Mouse (Mus musculus): ENCODE results near the gene Hint3. TPM values are rescaled to one million over a fixed set of nuclear protein-coding genes. Genes with fewer than 3 reads are reported as not detected.
"Not testable (repeated sequence)": the region's sequence is repeated elsewhere in the genome, so short reads cannot be mapped to it uniquely, and the experiment has no call there.

Hint3 gene
- total and polyA plus RNA-seq, 2 experiments from 2014 or later = 33.4 to 75.0 TPM

DNA sequence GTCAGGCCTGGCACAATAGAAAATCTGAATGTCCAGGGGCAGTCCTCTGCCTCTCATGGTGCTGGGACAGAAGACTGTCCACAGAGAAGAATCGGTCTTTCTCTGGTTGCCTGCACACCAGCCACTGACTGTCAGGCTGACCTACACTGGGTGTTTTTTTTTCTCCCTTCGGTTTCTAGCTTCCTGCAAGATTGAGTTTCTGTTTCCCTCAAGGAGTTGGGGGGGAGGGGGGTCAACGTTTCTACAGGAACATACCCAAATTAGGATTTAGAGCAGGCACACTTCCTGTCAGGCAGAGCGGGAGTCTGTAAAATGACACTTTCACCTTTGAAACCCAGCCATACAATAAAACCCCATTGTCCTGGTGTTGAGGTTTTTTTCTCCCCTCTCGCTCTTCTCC lies 26.2 kb upstream of the Hint3 start:
- Histone ChIP-seq H3K27ac (ENCODE audit: low read depth) (peak overlapping the region; percentile 49), H3K27me3 (ENCODE audit: control insufficient read depth, insufficient read depth, low read length) (no peaks in the 10 kb centered on the region), H3K9me3 (replicated peaks; ENCODE audit: control insufficient read depth, low read length) (no peaks in the 10 kb centered on the region), H3K36me3 (replicated peaks; ENCODE audit: control insufficient read depth, insufficient read depth, low read length) (peaks cover 15% of the 10 kb centered on the region; the same call in 1 of the 2 replicates), H3K9ac (replicated peaks; ENCODE audit: low read depth, low read length) (peak overlapping the region; percentile 44), H3K4me1 (ENCODE audit: control insufficient read depth, insufficient read depth) (0 out of 2 replicates have a peak, but pooled peaks cover 4% of the 10 kb centered on the region), H3K4me2 (ENCODE audit: low read depth, low read length) (peak overlapping the region; percentile 58), H3K4me3 (ENCODE audit: low read depth, low read length) (peak overlapping the region; percentile 43)
- ATAC-seq (ENCODE audit: insufficient read depth, low read depth) = peak; percentile 58
- 24% methylated on average over 5 of the region's 5 CpGs for WGBS
- no peak for TF ChIP-seq CTCF (IDR thresholded peaks at IDR 0.05; ENCODE audit: low read depth)
- no peak for TF ChIP-seq EP300 (IDR thresholded peaks at IDR 0.05; ENCODE audit: low read depth)
- peak; percentile 53 for DNase-seq (ENCODE audit: low spot score)

DNA sequence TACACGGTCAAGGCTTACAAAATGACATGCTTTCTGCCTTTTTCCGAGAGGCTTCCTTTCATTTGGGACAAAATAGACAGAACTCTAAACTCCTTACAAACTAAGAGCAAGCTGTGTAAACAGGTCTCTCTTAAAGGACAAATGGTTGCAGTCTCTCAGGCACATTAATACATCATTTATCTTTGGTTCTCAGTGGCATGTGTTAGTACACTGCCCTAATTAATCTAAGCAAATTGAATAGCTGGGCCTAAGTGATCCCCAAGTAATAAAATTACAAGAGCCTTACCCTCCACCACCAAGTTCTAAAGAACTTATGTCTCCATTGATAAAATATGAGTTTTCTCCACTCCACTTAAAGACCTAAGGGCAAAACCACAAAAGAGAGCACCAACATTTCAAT lies 18.2 kb upstream of the Hint3 start:
- no peak for DNase-seq (ENCODE audit: low spot score)
- no peak for ATAC-seq (ENCODE audit: insufficient read depth, low read depth)
- H3K4me1 ChIP-seq (ENCODE audit: control insufficient read depth, insufficient read depth) = no peaks in the 10 kb centered on the region

DNA sequence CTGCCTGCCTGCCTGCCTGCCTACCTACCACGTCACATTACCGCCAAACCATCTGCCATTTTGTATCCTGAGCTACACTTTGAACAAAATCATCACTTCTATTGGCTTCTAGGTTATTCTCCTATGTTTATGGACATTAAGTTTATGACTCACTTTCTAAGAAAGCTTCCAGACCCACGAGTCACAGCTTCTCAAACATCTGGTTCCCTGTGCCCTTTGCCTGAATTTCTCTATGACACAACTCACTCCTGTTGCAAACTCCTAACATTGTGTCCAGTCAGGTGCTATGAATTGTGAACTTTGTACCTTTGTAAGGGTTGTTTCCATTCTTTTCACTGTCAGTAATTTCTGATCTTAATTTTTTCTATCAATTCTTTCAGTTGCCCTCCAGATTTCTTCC lies 8.8 kb upstream of the Hint3 start:
- Histone ChIP-seq H3K9me3 (replicated peaks; ENCODE audit: control insufficient read depth, low read length) (no peaks in the 10 kb centered on the region), H3K36me3 (replicated peaks; ENCODE audit: control insufficient read depth, insufficient read depth, low read length) (no peaks in the 10 kb centered on the region), H3K9ac (replicated peaks; ENCODE audit: low read depth, low read length) (no peak overlapping the region), H3K4me1 (ENCODE audit: control insufficient read depth, insufficient read depth) (no peaks in the 10 kb centered on the region), H3K4me3 (ENCODE audit: low read depth, low read length) (no peak overlapping the region), H3K27ac (ENCODE audit: low read depth) (no peak overlapping the region), H3K4me2 (ENCODE audit: low read depth, low read length) (no peak overlapping the region), H3K27me3 (ENCODE audit: control insufficient read depth, insufficient read depth, low read length) (no peaks in the 10 kb centered on the region)
- TF ChIP-seq CTCF (IDR thresholded peaks at IDR 0.05; ENCODE audit: low read depth) = no peak
- no peak for TF ChIP-seq EP300 (IDR thresholded peaks at IDR 0.05; ENCODE audit: low read depth)
- no peak for ATAC-seq (ENCODE audit: insufficient read depth, low read depth)
- DNase-seq (ENCODE audit: low spot score) = no peak
- 82% methylated on average over 3 of the region's 3 CpGs for whole genome bisulfite sequencing

More for the DNA sequence above, 18.2 kb upstream of the Hint3 start:
- no peaks in the 10 kb centered on the region for H3K27me3 ChIP-seq (ENCODE audit: control insufficient read depth, insufficient read depth, low read length)
- no peak overlapping the region for H3K9ac ChIP-seq (replicated peaks; ENCODE audit: low read depth, low read length)
- 69% methylated on average over 2 of the region's 2 CpGs for WGBS
- H3K27ac ChIP-seq (ENCODE audit: low read depth) = no peak overlapping the region
- no peaks in the 10 kb centered on the region for H3K9me3 ChIP-seq (replicated peaks; ENCODE audit: control insufficient read depth, low read length)
- H3K36me3 ChIP-seq (replicated peaks; ENCODE audit: control insufficient read depth, insufficient read depth, low read length) = peaks cover 9% of the 10 kb centered on the region
- no peak for TF ChIP-seq CTCF (IDR thresholded peaks at IDR 0.05; ENCODE audit: low read depth)
- TF ChIP-seq EP300 (IDR thresholded peaks at IDR 0.05; ENCODE audit: low read depth) = no peak
- H3K4me3 ChIP-seq (ENCODE audit: low read depth, low read length) = no peak overlapping the region
- no peak overlapping the region for H3K4me2 ChIP-seq (ENCODE audit: low read depth, low read length)

- H3K4me1 ChIP-seq (ENCODE audit: control insufficient read depth, insufficient read depth); H3K27ac ChIP-seq (ENCODE audit: low read depth); H3K9ac ChIP-seq (replicated peaks; ENCODE audit: low read depth, low read length); H3K4me2 ChIP-seq (ENCODE audit: low read depth, low read length); H3K27me3 ChIP-seq (ENCODE audit: control insufficient read depth, insufficient read depth, low read length); H3K36me3 ChIP-seq (replicated peaks; ENCODE audit: control insufficient read depth, insufficient read depth, low read length); ATAC-seq (ENCODE audit: insufficient read depth, low read depth); H3K4me3 ChIP-seq (ENCODE audit: low read depth, low read length); DNase-seq (ENCODE audit: low spot score); H3K9me3 ChIP-seq (replicated peaks; ENCODE audit: control insufficient read depth, low read length): not testable (repeated sequence)
- 77% methylated on average over 1 of the region's 1 CpGs for WGBS
These were observed 7.2 kb upstream of the Hint3 start for GRCm38 (mm10) chr10:30636474-30637154.

DNA sequence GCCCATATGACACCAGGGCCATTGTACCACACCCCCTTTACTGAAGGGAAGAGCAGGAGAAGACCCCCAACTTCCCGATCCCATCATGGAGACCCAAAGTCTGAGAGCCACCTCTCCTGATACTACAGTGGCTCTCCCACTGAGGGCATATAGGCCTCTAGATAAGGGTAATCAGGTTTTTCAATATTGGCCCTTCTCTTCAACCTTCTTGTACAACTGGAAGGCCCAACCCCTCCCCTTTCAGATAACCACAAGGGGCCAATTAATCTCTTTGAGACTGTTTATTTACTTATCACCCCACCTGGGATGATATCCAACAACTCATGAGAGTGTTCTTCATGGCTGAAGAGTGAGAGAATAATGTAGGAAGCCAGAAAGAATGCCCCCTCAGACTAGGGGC lies 3.3 kb upstream of the Hint3 start:
- no peak overlapping the region for H3K9ac ChIP-seq (replicated peaks; ENCODE audit: low read depth, low read length)
- H3K4me1 ChIP-seq (ENCODE audit: control insufficient read depth, insufficient read depth) = no peaks in the 10 kb centered on the region
- H3K9me3 ChIP-seq (replicated peaks; ENCODE audit: control insufficient read depth, low read length) = no peaks in the 10 kb centered on the region
- H3K27ac ChIP-seq (ENCODE audit: low read depth) = no peak overlapping the region
- H3K36me3 ChIP-seq (replicated peaks; ENCODE audit: control insufficient read depth, insufficient read depth, low read length) = no peaks in the 10 kb centered on the region
- DNase-seq (ENCODE audit: low spot score) (no peak), ATAC-seq (ENCODE audit: insufficient read depth, low read depth) (no peak)
- no peaks in the 10 kb centered on the region for H3K27me3 ChIP-seq (ENCODE audit: control insufficient read depth, insufficient read depth, low read length)
- 80% methylated on average over 1 of the region's 1 CpGs for WGBS
- H3K4me2 ChIP-seq (ENCODE audit: low read depth, low read length) = no peak overlapping the region
- TF ChIP-seq EP300 (IDR thresholded peaks at IDR 0.05; ENCODE audit: low read depth) = no peak
- TF ChIP-seq CTCF (IDR thresholded peaks at IDR 0.05; ENCODE audit: low read depth) = no peak
- H3K4me3 ChIP-seq (ENCODE audit: low read depth, low read length) = no peak overlapping the region

DNA sequence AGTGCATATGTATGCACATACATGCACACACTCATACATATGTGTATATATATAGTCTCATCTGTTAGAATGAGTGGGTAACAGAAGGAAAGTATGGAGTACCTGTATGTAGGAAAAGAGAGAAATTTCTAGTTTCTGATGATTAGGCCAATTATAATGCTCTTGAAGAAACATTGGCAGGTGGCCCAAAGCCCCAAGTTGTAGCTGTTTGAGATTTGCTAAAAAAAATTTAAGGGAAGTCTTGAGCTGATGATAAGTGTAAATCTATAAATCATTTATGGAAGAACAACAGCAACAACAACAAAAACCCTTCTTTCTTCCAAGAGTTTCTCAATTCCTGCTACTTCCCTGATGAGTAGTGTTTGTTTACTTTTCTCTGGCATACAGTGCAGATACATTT lies 545 bp upstream of the Hint3 start:
- no peak for ATAC-seq (ENCODE audit: insufficient read depth, low read depth)
- Histone ChIP-seq H3K36me3 (replicated peaks; ENCODE audit: control insufficient read depth, insufficient read depth, low read length) (no peaks in the 10 kb centered on the region), H3K27ac (ENCODE audit: low read depth) (no peak overlapping the region)

DNA sequence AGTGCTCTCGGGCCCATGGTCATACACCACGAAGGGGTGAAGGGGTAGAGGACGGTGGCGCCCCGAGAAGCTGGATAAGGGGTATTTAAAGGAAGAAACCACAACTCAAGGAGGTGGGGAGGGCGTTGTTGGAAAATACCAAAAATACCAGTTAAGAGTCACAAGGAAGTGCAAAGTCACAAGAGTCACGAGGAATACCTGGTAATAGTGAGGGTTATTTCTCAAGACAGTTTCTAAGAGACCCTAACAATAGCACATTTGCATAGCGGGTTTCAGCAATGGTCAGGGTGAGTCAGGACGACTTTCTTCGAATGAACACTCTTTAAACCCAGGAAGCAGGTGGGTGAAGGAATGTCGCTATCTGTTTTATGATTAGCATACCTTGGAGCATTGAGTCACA lies 988 bp downstream of the Hint3 start:
- H3K4me2 ChIP-seq (ENCODE audit: low read depth, low read length); H3K36me3 ChIP-seq (replicated peaks; ENCODE audit: control insufficient read depth, insufficient read depth, low read length); H3K9ac ChIP-seq (replicated peaks; ENCODE audit: low read depth, low read length); H3K27me3 ChIP-seq (ENCODE audit: control insufficient read depth, insufficient read depth, low read length); H3K4me3 ChIP-seq (ENCODE audit: low read depth, low read length); DNase-seq (ENCODE audit: low spot score); ATAC-seq (ENCODE audit: insufficient read depth, low read depth); H3K4me1 ChIP-seq (ENCODE audit: control insufficient read depth, insufficient read depth); H3K27ac ChIP-seq (ENCODE audit: low read depth); H3K9me3 ChIP-seq (replicated peaks; ENCODE audit: control insufficient read depth, low read length): not testable (repeated sequence)
- 88% methylated on average over 11 of the region's 11 CpGs for WGBS

More for the DNA sequence above, 545 bp upstream of the Hint3 start:
- TF ChIP-seq CTCF (IDR thresholded peaks at IDR 0.05; ENCODE audit: low read depth) = no peak
- no peak for TF ChIP-seq EP300 (IDR thresholded peaks at IDR 0.05; ENCODE audit: low read depth)
- H3K4me2 ChIP-seq (ENCODE audit: low read depth, low read length) = no peak overlapping the region
- H3K9ac ChIP-seq (replicated peaks; ENCODE audit: low read depth, low read length) = no peak overlapping the region
- H3K27me3 ChIP-seq (ENCODE audit: control insufficient read depth, insufficient read depth, low read length) = no peaks in the 10 kb centered on the region
- no peaks in the 10 kb centered on the region for H3K9me3 ChIP-seq (replicated peaks; ENCODE audit: control insufficient read depth, low read length)
- no peaks in the 10 kb centered on the region for H3K4me1 ChIP-seq (ENCODE audit: control insufficient read depth, insufficient read depth)
- no peak overlapping the region for H3K4me3 ChIP-seq (ENCODE audit: low read depth, low read length)
- DNase-seq (ENCODE audit: low spot score) = no peak
